Mouse (Mus musculus) olfactory bulb, adult 2 months (tissue): ENCODE measurements around the gene Filip1.

Source experiments
- CTCF ChIP-seq: fragments of 200-500 bp; IDR thresholded peaks from 2 replicates; pipeline ENCODE4 v1.5.1; 2012; ENCODE audit warnings: low read depth, mild to moderate bottlenecking, low read length, moderate library complexity; ENCODE audit not compliant: insufficient read depth
- POLR2A ChIP-seq: fragments of 200-500 bp; IDR thresholded peaks from 2 replicates; pipeline ENCODE4 v1.6.1; 2012; ENCODE audit warnings: mild to moderate bottlenecking, low read depth, low read length, moderate library complexity; ENCODE audit not compliant: insufficient read depth

GRCm38 (mm10) chr9:80012016-80012415, 635 bp downstream of the Filip1 start:
- no peak for TF ChIP-seq POLR2A
- no peak for TF ChIP-seq CTCF
